Comparison of ENCODE assay signal across 8 mouse cellular contexts in genomic region chr2:91921790-91922570, GRCm38 (mm10). TPM values are rescaled to one million over a fixed set of nuclear protein-coding genes. Genes with fewer than 3 reads are reported as not detected.
DNase-seq lines count a peak whose midpoint lies in the region; ATAC-seq and TF ChIP-seq lines count a peak whose summit lies in the region.

No protein-coding gene starts in this region.

- H3K36me3 ChIP-seq in heart, embryonic 11.5 days (ENCODE audit: control insufficient read depth, insufficient read depth, low read length): peaks cover 3% of the 10 kb centered on the region; the same call in 1 of the 2 replicates
- peaks cover 16% of the 10 kb centered on the region for H3K36me3 ChIP-seq in kidney, embryonic 16.5 days (ENCODE audit: insufficient read depth, low read length)
- H3K36me3 ChIP-seq in liver, embryonic 11.5 days (ENCODE audit: control insufficient read depth, insufficient read depth, low read length): peaks cover 16% of the 10 kb centered on the region; the same call in 1 of the 2 replicates
- H3K36me3 ChIP-seq in neural tube, embryonic 11.5 days (ENCODE audit: control insufficient read depth, insufficient read depth, low read length): peaks cover 7% of the 10 kb centered on the region

- intact Hi-C loops in gastrocnemius, adult 2 months (cut with DNase I): no loop called here

- H3K9me3 ChIP-seq in heart, embryonic 11.5 days (replicated peaks; ENCODE audit: control insufficient read depth, low read length): no peaks in the 10 kb centered on the region
- no peaks in the 10 kb centered on the region for H3K9me3 ChIP-seq in kidney, embryonic 16.5 days (ENCODE audit: low read length)
- H3K9me3 ChIP-seq in liver, embryonic 11.5 days (ENCODE audit: control insufficient read depth, low read length): no peaks in the 10 kb centered on the region
- H3K9me3 ChIP-seq in neural tube, embryonic 11.5 days (ENCODE audit: control insufficient read depth, low read length): no peaks in the 10 kb centered on the region

- WGBS in heart, embryonic 11.5 days (ENCODE audit: insufficient replicate concordance): under 1% methylated on average over 56 of the region's 64 CpGs
- under 1% methylated on average over 64 of the region's 64 CpGs for WGBS in kidney, embryonic 16.5 days
- WGBS in liver, embryonic 11.5 days: 1% methylated on average over 64 of the region's 64 CpGs
- WGBS in neural tube, embryonic 11.5 days: 1% methylated on average over 63 of the region's 64 CpGs

- no peak overlapping the region for H3K27ac ChIP-seq in gastrocnemius, adult 2 months
- H3K27ac ChIP-seq in heart, embryonic 11.5 days (ENCODE audit: low read depth, low read length): no peak overlapping the region
- H3K27ac ChIP-seq in kidney, embryonic 16.5 days (ENCODE audit: low read length): no peak overlapping the region
- H3K27ac ChIP-seq in liver, embryonic 11.5 days (ENCODE audit: low read depth, low read length): no peak overlapping the region
- H3K27ac ChIP-seq in neural tube, embryonic 11.5 days (ENCODE audit: low read depth, low read length): no peak overlapping the region

- H3K4me1 ChIP-seq in heart, embryonic 11.5 days (ENCODE audit: control insufficient read depth, insufficient read depth, low read length): peaks cover 10% of the 10 kb centered on the region
- peaks cover 27% of the 10 kb centered on the region for H3K4me1 ChIP-seq in kidney, embryonic 16.5 days (ENCODE audit: insufficient read depth, low read length)
- H3K4me1 ChIP-seq in liver, embryonic 11.5 days (replicated peaks; ENCODE audit: control insufficient read depth, insufficient read depth, low read length): peaks cover 33% of the 10 kb centered on the region
- H3K4me1 ChIP-seq in neural tube, embryonic 11.5 days (ENCODE audit: control insufficient read depth, insufficient read depth, low read length): peaks cover 7% of the 10 kb centered on the region; the same call in 1 of the 2 replicates

- TF ChIP-seq CTCF in gastrocnemius, adult 2 months (IDR thresholded peaks at IDR 0.05): peak; percentile 40

- H3K9ac ChIP-seq in heart, embryonic 11.5 days (ENCODE audit: low read depth, low read length): no peak overlapping the region
- peak overlapping the region; percentile 45; the same call in 1 of the 2 replicates for H3K9ac ChIP-seq in kidney, embryonic 16.5 days (replicated peaks; ENCODE audit: low read length)
- H3K9ac ChIP-seq in liver, embryonic 11.5 days (ENCODE audit: low read depth, low read length): no peak overlapping the region
- H3K9ac ChIP-seq in neural tube, embryonic 11.5 days (ENCODE audit: low read length): 0 out of 2 replicates have a peak overlapping the region, but pooled peaks have one; percentile 38

- H3K27me3 ChIP-seq in heart, embryonic 11.5 days (ENCODE audit: control insufficient read depth, insufficient read depth, low read length): peaks cover 43% of the 10 kb centered on the region
- H3K27me3 ChIP-seq in kidney, embryonic 16.5 days (ENCODE audit: insufficient read depth, low read length): peaks cover 42% of the 10 kb centered on the region
- H3K27me3 ChIP-seq in liver, embryonic 11.5 days (replicated peaks; ENCODE audit: control insufficient read depth, insufficient read depth, low read length): peaks cover 44% of the 10 kb centered on the region
- H3K27me3 ChIP-seq in neural tube, embryonic 11.5 days (ENCODE audit: control insufficient read depth, insufficient read depth, low read length): peaks cover 35% of the 10 kb centered on the region

- peak overlapping the region; percentile 70 for H3K4me3 ChIP-seq in gastrocnemius, adult 2 months
- peak overlapping the region; percentile 53 for H3K4me3 ChIP-seq in heart, embryonic 11.5 days (ENCODE audit: low read depth, low read length)
- peak overlapping the region; percentile 62 for H3K4me3 ChIP-seq in kidney, embryonic 16.5 days (ENCODE audit: low read length)
- peak overlapping the region; percentile 60 for H3K4me3 ChIP-seq in liver, embryonic 11.5 days (ENCODE audit: low read depth, low read length)
- peak overlapping the region; percentile 39 for H3K4me3 ChIP-seq in neural tube, embryonic 11.5 days (ENCODE audit: low read depth, low read length)

- ATAC-seq in heart, embryonic 11.5 days (replicated peaks; ENCODE audit: insufficient number of reproducible peaks, low FRiP score, low TSS enrichment): peak; percentile 37; the same call in 1 of the 2 replicates
- peak; percentile 58 for ATAC-seq in kidney, embryonic 16.5 days (ENCODE audit: low FRiP score, low TSS enrichment)
- ATAC-seq in liver, embryonic 11.5 days (replicated peaks; ENCODE audit: low FRiP score): peak; percentile 50
- peak; percentile 76 for ATAC-seq in neural tube, embryonic 11.5 days (ENCODE audit: insufficient read depth, low FRiP score, low TSS enrichment)

- H3K4me2 ChIP-seq in heart, embryonic 11.5 days: peak overlapping the region; percentile 95
- H3K4me2 ChIP-seq in kidney, embryonic 16.5 days (replicated peaks; ENCODE audit: low read depth, low read length): peak overlapping the region; percentile 98
- peak overlapping the region; percentile 90 for H3K4me2 ChIP-seq in liver, embryonic 11.5 days
- H3K4me2 ChIP-seq in neural tube, embryonic 11.5 days (ENCODE audit: low read depth): peak overlapping the region; percentile 64

- DNase-seq in gastrocnemius, adult 2 months: no peak
- no peak for DNase-seq in gastrocnemius, adult 18-20 months (ENCODE audit: low spot score)
- peak; percentile 41 to 61 for DNase-seq in cerebellum, postnatal 36 days
- peak; percentile 77 for DNase-seq in liver, embryonic 11.5 days (ENCODE audit: low spot score)
- peak; percentile 85 for DNase-seq in neural tube, embryonic 11.5 days (ENCODE audit: low spot score)
- DNase-seq in thymus, postnatal 25 days: peak; percentile 76

RNA-seq across cellular contexts. Expression of gene Chrm4, which starts 5.1 kb away (rescaled TPM):
- not detected for total RNA-seq in gastrocnemius, adult 2 months (2021)
- total RNA-seq in gastrocnemius, adult 18-20 months (2021): not detected
- not detected in 2 replicates for polyA plus RNA-seq in heart, embryonic 11.5 days (2014; fragmentation: Nextera tagmentation; extraction: Ambion mirVana)
- polyA plus RNA-seq in kidney, embryonic 16.5 days (2015; fragmentation: Nextera tagmentation; extraction: Ambion mirVana): 0.11 and 0.19 TPM in 2 replicates
- 0.34 and 0.36 TPM in 2 replicates for polyA plus RNA-seq in liver, embryonic 11.5 days (2014; fragmentation: Nextera tagmentation; extraction: Ambion mirVana)
- polyA plus RNA-seq in neural tube, embryonic 11.5 days (2014; fragmentation: Nextera tagmentation; extraction: Ambion mirVana): 0.45 and 0.53 TPM in 2 replicates

RNA-seq across cellular contexts. Expression of gene Mdk, which starts 10.1 kb away (rescaled TPM):
- total RNA-seq in gastrocnemius, adult 2 months (2021): under 1 TPM; 0.51 to 0.92 TPM
- total RNA-seq in gastrocnemius, adult 18-20 months (2021): 1 to 10 TPM in 1 of 2 experiments, under 1 TPM in 1; 0.82 to 1.7 TPM
- polyA plus RNA-seq in heart, embryonic 11.5 days (2014; fragmentation: Nextera tagmentation; extraction: Ambion mirVana): 842 and 965 TPM in 2 replicates
- 1,159 and 1,184 TPM in 2 replicates for polyA plus RNA-seq in kidney, embryonic 16.5 days (2015; fragmentation: Nextera tagmentation; extraction: Ambion mirVana)
- polyA plus RNA-seq in liver, embryonic 11.5 days (2014; fragmentation: Nextera tagmentation; extraction: Ambion mirVana): 461 and 501 TPM in 2 replicates
- polyA plus RNA-seq in neural tube, embryonic 11.5 days (2014; fragmentation: Nextera tagmentation; extraction: Ambion mirVana): 1,127 and 1,214 TPM in 2 replicates

RNA-seq across cellular contexts. Expression of gene Gm9821, which starts 23.5 kb away (rescaled TPM):
- total RNA-seq in gastrocnemius, adult 2 months (2021): not detected
- not detected for total RNA-seq in gastrocnemius, adult 18-20 months (2021)
- polyA plus RNA-seq in heart, embryonic 11.5 days (2014; fragmentation: Nextera tagmentation; extraction: Ambion mirVana): 1.8 and 2.8 TPM in 2 replicates
- 0.27 and 0.71 TPM in 2 replicates for polyA plus RNA-seq in kidney, embryonic 16.5 days (2015; fragmentation: Nextera tagmentation; extraction: Ambion mirVana)
- polyA plus RNA-seq in liver, embryonic 11.5 days (2014; fragmentation: Nextera tagmentation; extraction: Ambion mirVana): 3.7 and 4.8 TPM in 2 replicates
- 0.37 and 0.58 TPM in 2 replicates for polyA plus RNA-seq in neural tube, embryonic 11.5 days (2014; fragmentation: Nextera tagmentation; extraction: Ambion mirVana)

RNA-seq across cellular contexts. Expression of gene Dgkz, which starts 53.7 kb away (rescaled TPM):
- total RNA-seq in gastrocnemius, adult 2 months (2021): 10 to 100 TPM; 33.7 to 37.5 TPM
- 10 to 100 TPM; 29.0 to 32.7 TPM for total RNA-seq in gastrocnemius, adult 18-20 months (2021)
- polyA plus RNA-seq in heart, embryonic 11.5 days (2014; fragmentation: Nextera tagmentation; extraction: Ambion mirVana): 42.1 and 49.6 TPM in 2 replicates
- polyA plus RNA-seq in kidney, embryonic 16.5 days (2015; fragmentation: Nextera tagmentation; extraction: Ambion mirVana): 52.0 and 52.1 TPM in 2 replicates
- polyA plus RNA-seq in liver, embryonic 11.5 days (2014; fragmentation: Nextera tagmentation; extraction: Ambion mirVana): 81.4 and 85.9 TPM in 2 replicates
- 34.6 and 37.7 TPM in 2 replicates for polyA plus RNA-seq in neural tube, embryonic 11.5 days (2014; fragmentation: Nextera tagmentation; extraction: Ambion mirVana)

Comparison
In these comparisons a context has a peak if more than half of its experiments do, and no peak if none do; other contexts are left out.
1. DNase-seq: peak in cerebellum, postnatal 36 days (2 of 2), liver, embryonic 11.5 days (single experiment), neural tube, embryonic 11.5 days (single experiment) and thymus, postnatal 25 days (single experiment); none in gastrocnemius, adult 2 months (single experiment) and gastrocnemius, adult 18-20 months (single experiment).
2. H3K9ac ChIP-seq: peak in kidney, embryonic 16.5 days (single experiment) and neural tube, embryonic 11.5 days (single experiment); none in heart, embryonic 11.5 days (single experiment) and liver, embryonic 11.5 days (single experiment).
3. Peak in every context shown above with its lines, with median percentiles within 50 percentile points of each other: H3K4me3 ChIP-seq, ATAC-seq and H3K4me2 ChIP-seq.